Mouse (Mus musculus): Measurements from ENCODE around the gene Scn9a.

The Scn9a gene

GRCm38 (mm10) chr2:66463916-66464315 is 170.8 kb downstream of the Scn9a start:
- no peak for DNase-seq (ENCODE audit: low spot score in 2 of 2)

- DNase-seq (ENCODE audit: low spot score in 2 of 2): no peak
Observed at GRCm38 (mm10) chr2:66462458-66462857, 172.3 kb downstream of the Scn9a start.

- peak in 1 of 2 experiments; percentile 11 for DNase-seq (ENCODE audit: low spot score in 2 of 2)
Observed at GRCm38 (mm10) chr2:66440711-66441110, 194.1 kb downstream of the Scn9a start, which contains the start of gene Scn1a. Scn1a (minus strand) TSS chr2:66440840.

GRCm38 (mm10) chr2:66439764-66440471 is 194.8 kb downstream of the Scn9a start:
- peak in 1 of 2 experiments; percentile 7 for DNase-seq (ENCODE audit: low spot score in 2 of 2)

GRCm38 (mm10) chr2:66436286-66436685 is 198.5 kb downstream of the Scn9a start:
- no peak for DNase-seq (ENCODE audit: low spot score in 2 of 2)
